Mouse (Mus musculus) hindbrain, embryonic 14.5 days (tissue): ENCODE data around the gene Haus4. TPM values are rescaled to one million over a fixed set of nuclear protein-coding genes. Genes with fewer than 3 reads are reported as not detected.

Source experiments
- ATAC-seq: fragments of 200-750 bp; cut with Nextera tagmentation; 2 replicates; pipeline ENCODE4 v1.8.0; 2017; ENCODE audit warnings: moderate number of reproducible peaks, mild to moderate bottlenecking, moderate TSS enrichment, moderate library complexity; ENCODE audit not compliant: low FRiP score
- DNase-seq: peaks from one replicate; pipeline ENCODE4 v3.0.0-alpha.2; 2015; ENCODE audit warnings: low spot score
- H3K27ac ChIP-seq: fragments of 300-500 bp; sonication (generic); 2 replicates; pipeline ENCODE4 v1.5.1; 2014; ENCODE audit warnings: mild to moderate bottlenecking, moderate library complexity
- H3K27me3 ChIP-seq: fragments of 300-500 bp; sonication (generic); 2 replicates; pipeline ENCODE4 v1.6.1; 2014; ENCODE audit warnings: mild to moderate bottlenecking, low read length, mixed read lengths; ENCODE audit not compliant: control insufficient read depth, insufficient read depth
- H3K36me3 ChIP-seq: fragments of 300-500 bp; sonication (generic); replicated peaks from 2 replicates; pipeline ENCODE4 v1.6.1; 2014; ENCODE audit not compliant: control insufficient read depth, insufficient read depth
- H3K4me1 ChIP-seq: fragments of 300-500 bp; sonication (generic); replicated peaks from 2 replicates; pipeline ENCODE4 v1.6.1; 2014; ENCODE audit warnings: antibody characterized with exemption, low read length, mixed read lengths; ENCODE audit not compliant: control insufficient read depth, insufficient read depth
- H3K4me2 ChIP-seq: fragments of 300-500 bp; sonication (generic); replicated peaks from 2 replicates; pipeline ENCODE4 v1.6.1; 2014; ENCODE audit warnings: mild to moderate bottlenecking, moderate library complexity
- H3K4me3 ChIP-seq: fragments of 300-500 bp; sonication (generic); replicated peaks from 2 replicates; pipeline ENCODE4 v1.5.1; 2014; ENCODE audit warnings: mild to moderate bottlenecking, low read length
- H3K9ac ChIP-seq: fragments of 300-500 bp; sonication (generic); 2 replicates; pipeline ENCODE4 v1.6.1; 2014
- H3K9me3 ChIP-seq: fragments of 300-500 bp; sonication (generic); 2 replicates; pipeline ENCODE4 v1.6.1; 2016; ENCODE audit warnings: low read length; ENCODE audit not compliant: control insufficient read depth
- WGBS: fragments of 180-500 bp; shearing (Covaris S2); extraction: QIAGEN DNeasy Blood & Tissue Kit; methylation state at CpG from one replicate; pipeline ENCODE4 v1.1.7; 2014; 5-methylcytosine and 5-hydroxymethylcytosine counted together
- polyA plus RNA-seq: library from polyadenylated mRNA; unstranded; fragments of >200 nt; fragmentation: Nextera tagmentation; extraction: Ambion mirVana; gene quantifications from 2 replicates; pipeline ENCODE4 v1.2.1, GENCODE M21; 2014

The Haus4 gene
- polyA plus RNA-seq, 1 experiment from 2014 or later, result 15.3 TPM

DNA sequence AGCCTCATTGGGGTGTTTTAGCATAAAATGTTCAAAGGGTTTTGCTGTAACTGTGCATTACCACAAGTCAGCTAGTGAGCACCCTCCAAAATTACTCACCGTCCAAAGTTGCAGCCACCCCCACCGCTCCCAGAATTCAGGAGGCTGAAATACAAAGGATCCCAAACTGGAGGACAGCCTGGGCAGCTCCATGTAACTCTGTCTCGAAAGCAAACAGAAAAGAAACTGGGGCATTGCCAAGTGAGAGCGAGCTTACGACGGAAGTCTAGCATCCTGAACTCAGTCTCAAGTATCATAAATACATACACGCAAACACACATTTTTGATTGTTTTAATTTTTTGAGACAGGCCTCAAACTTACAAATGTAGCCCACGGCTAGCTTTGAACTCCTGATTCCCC lies 2.9 kb upstream of the Haus4 start:
- Histone ChIP-seq H3K9me3 (no peaks in the 10 kb centered on the region), H3K4me2 (no peak overlapping the region), H3K36me3 (no peaks in the 10 kb centered on the region), H3K9ac (no peak overlapping the region), H3K27ac (no peak overlapping the region), H3K27me3 (no peaks in the 10 kb centered on the region), H3K4me1 (0 out of 2 replicates have a peak, but pooled peaks cover 6% of the 10 kb centered on the region), H3K4me3 (no peak overlapping the region)
- WGBS, result 78% methylated on average over 8 of the region's 8 CpGs
- DNase-seq (no peak), ATAC-seq (no peak)

DNA sequence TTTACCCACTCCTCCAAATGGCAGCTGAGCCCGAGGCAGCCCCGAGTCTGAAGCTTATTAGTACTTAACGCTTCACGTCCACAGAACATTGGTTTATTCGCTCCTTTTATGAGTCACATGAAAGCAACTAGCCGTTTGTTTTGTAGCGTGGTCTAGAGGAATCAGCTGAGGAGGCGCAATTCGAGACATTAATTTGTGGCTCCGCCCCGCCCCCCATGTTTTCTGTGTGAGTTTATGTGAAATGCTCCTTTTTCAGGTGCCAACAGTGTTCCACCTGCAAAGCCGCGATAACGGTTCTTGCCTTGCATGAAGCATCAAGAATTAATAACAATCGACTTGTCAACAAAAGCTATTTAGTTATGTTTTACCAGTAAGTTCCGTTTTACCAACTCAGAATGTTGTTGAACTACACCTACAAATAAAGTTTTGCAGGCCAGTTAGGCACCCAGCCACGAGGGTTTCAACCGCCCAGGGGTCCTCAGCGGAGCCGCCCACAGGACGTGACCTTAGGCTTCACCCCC lies 902 bp downstream of the Haus4 start:
- Histone ChIP-seq H3K9me3 (no peaks in the 10 kb centered on the region), H3K4me2 (peak overlapping the region; percentile 82), H3K36me3 (0 out of 2 replicates have a peak, but pooled peaks cover 9% of the 10 kb centered on the region), H3K27me3 (no peaks in the 10 kb centered on the region), H3K4me1 (0 out of 2 replicates have a peak, but pooled peaks cover 6% of the 10 kb centered on the region), H3K27ac (no peak overlapping the region), H3K9ac (peak overlapping the region; percentile 60), H3K4me3 (peak overlapping the region; percentile 49)
- WGBS, result 4% methylated on average over 21 of the region's 21 CpGs
- DNase-seq, result peak; percentile 48
- ATAC-seq, result 0 out of 2 replicates have a peak, but pooled peaks have one; percentile 5

DNA sequence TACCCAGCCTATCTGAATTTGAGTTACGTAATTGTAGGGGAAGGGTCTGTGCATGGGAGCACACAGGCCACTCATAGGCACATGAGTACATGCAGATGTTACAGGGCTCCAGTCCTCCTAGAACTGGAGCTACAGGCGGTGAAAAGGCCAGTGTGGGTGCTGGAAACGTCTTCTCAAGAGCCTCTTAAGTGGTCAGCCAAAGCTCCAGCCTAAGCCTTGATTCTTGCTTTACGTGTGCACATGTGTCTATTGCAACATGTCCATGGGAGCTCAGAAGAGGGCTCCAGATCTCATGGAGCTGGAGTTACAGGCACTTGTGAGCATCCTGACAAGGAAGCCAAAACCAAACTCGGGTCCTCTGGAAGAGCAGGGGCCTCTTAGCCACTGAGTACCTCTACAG lies 9.7 kb downstream of the Haus4 start:
- no peak overlapping the region for H3K4me3 ChIP-seq
- no peak overlapping the region for H3K4me2 ChIP-seq
- DNase-seq, result no peak
- no peaks in the 10 kb centered on the region for H3K27me3 ChIP-seq
- H3K9me3 ChIP-seq, result no peaks in the 10 kb centered on the region
- no peak overlapping the region for H3K9ac ChIP-seq
- H3K27ac ChIP-seq, result no peak overlapping the region
- WGBS, result 93% methylated on average over 5 of the region's 5 CpGs
- H3K4me1 ChIP-seq, result no peaks in the 10 kb centered on the region
- no peak for ATAC-seq
- H3K36me3 ChIP-seq, result peaks cover 16% of the 10 kb centered on the region

DNA sequence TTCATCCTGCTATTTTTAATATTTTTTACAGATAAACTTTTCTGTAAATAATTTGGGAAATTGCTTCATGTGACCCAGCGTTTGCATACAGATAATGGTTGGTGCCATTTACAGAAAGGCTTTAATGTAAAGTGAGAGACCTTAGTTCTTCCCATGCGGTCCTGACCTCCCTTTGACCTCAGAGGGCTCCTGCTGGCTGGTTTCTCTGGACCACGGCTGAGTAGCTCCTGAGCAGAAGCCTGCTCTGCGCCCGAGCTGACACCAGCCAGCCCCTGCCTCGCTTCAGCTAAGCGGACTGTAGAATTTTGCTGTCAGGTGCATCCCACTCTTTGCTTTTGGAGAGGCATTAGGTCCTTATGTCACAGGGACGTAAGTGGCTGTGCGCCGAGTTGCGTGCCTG lies 13.6 kb downstream of the Haus4 start:
- H3K9me3 ChIP-seq, result no peaks in the 10 kb centered on the region

DNA sequence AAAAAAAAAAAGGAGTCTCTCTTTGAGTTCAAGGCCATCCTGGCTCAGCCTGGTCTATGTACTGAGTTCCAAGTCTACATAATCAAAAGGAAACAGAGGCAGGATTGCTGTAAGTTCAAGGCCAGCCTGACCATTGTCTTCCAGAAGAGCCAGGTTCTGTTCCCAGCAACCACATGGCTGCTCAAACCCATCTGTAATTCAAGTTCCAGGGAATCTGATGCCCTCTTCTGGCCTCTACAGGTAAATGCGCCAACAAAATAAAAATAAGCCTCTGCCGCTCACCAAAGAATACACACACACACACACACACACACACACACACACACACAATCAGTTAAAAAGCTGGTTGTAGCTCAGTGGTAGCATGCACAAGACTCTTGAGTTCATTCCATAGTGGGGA lies 15.8 kb downstream of the Haus4 start:
- Histone ChIP-seq H3K27ac (no peak overlapping the region), H3K9ac (no peak overlapping the region), H3K36me3 (0 out of 2 replicates have a peak, but pooled peaks cover 3% of the 10 kb centered on the region)

More for the DNA sequence above, 13.6 kb downstream of the Haus4 start:
- Histone ChIP-seq H3K9ac (no peak overlapping the region), H3K4me1 (no peaks in the 10 kb centered on the region), H3K4me3 (no peak overlapping the region), H3K27me3 (no peaks in the 10 kb centered on the region), H3K27ac (no peak overlapping the region), H3K36me3 (0 out of 2 replicates have a peak, but pooled peaks cover 3% of the 10 kb centered on the region), H3K4me2 (no peak overlapping the region)
- no peak for DNase-seq
- WGBS, result 50% methylated on average over 11 of the region's 11 CpGs
- ATAC-seq, result no peak

DNA sequence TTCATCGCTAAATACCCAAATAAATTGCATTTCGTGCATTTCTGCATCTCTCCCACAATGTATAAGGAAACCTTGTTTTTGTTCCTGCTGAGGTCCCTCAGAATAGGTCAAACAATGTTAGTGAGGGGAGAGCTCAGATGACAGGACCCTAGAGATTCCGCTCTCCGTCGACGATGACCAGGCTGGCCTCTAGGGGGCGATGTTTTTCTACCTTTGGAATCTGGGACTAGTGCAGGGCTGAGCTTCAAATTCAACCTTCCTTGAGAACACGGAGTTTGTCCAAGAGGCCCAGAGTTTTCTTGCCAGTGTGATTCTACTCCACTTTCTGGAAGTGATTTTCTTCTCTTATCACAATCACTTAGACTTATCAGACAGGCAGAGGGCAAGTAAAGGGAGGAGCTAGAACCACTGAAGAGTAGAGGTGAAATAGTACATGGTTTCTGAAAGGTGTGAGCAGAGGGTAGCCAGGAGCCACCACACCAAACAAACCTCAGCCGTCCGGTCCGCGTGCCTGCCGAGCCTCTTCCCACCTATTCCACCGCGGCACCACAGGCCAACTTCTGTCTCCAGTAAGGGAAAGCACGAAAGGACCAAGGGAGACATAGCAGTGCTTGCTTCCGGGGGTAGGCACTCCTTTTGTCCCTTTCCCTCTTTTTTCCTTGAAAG lies 25.8 kb downstream of the Haus4 start:
- H3K9ac ChIP-seq, result no peak overlapping the region
- DNase-seq (peak; percentile 90), ATAC-seq (peak; percentile 73)
- no peaks in the 10 kb centered on the region for H3K36me3 ChIP-seq
- no peaks in the 10 kb centered on the region for H3K9me3 ChIP-seq
- 12% methylated on average over 17 of the region's 17 CpGs for WGBS
- H3K27ac ChIP-seq, result no peak overlapping the region
- no peak overlapping the region for H3K4me3 ChIP-seq
- no peaks in the 10 kb centered on the region; the same call in none of the 2 replicates for H3K4me1 ChIP-seq
- H3K27me3 ChIP-seq, result no peaks in the 10 kb centered on the region
- 0 out of 2 replicates have a peak overlapping the region, but pooled peaks have one; percentile 73 for H3K4me2 ChIP-seq

More for the DNA sequence above, 15.8 kb downstream of the Haus4 start:
- no peaks in the 10 kb centered on the region for H3K27me3 ChIP-seq
- ATAC-seq (no peak), DNase-seq (no peak)
- no peaks in the 10 kb centered on the region for H3K4me1 ChIP-seq
- WGBS, result 100% methylated on average over 2 of the region's 2 CpGs
- H3K4me2 ChIP-seq, result no peak overlapping the region
- H3K4me3 ChIP-seq, result no peak overlapping the region
- H3K9me3 ChIP-seq, result no peaks in the 10 kb centered on the region

DNA sequence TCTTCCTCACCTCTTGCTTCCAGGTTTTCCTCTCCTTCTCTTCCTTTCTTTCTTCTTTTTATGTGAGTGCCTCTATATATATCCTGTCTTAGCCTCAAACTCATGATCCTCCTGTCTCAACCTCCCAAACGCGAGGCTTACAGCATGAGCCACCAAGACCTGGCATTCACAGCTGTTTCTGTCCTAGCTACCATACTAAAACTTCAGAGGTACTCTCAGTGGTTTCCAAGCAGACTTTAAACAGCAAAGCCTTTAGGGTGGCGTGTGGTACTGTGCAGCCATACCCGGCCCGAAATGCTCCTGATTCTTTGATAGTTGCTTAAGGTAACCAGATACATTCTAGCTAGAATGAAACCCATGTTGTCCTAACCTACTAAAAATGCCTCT lies 26.4 kb downstream of the Haus4 start:
- Histone ChIP-seq H3K9ac (peak overlapping the region; percentile 71; the same call in 1 of the 2 replicates), H3K4me3 (no peak overlapping the region)
- whole genome bisulfite sequencing, result 27% methylated on average over 5 of the region's 5 CpGs

DNA sequence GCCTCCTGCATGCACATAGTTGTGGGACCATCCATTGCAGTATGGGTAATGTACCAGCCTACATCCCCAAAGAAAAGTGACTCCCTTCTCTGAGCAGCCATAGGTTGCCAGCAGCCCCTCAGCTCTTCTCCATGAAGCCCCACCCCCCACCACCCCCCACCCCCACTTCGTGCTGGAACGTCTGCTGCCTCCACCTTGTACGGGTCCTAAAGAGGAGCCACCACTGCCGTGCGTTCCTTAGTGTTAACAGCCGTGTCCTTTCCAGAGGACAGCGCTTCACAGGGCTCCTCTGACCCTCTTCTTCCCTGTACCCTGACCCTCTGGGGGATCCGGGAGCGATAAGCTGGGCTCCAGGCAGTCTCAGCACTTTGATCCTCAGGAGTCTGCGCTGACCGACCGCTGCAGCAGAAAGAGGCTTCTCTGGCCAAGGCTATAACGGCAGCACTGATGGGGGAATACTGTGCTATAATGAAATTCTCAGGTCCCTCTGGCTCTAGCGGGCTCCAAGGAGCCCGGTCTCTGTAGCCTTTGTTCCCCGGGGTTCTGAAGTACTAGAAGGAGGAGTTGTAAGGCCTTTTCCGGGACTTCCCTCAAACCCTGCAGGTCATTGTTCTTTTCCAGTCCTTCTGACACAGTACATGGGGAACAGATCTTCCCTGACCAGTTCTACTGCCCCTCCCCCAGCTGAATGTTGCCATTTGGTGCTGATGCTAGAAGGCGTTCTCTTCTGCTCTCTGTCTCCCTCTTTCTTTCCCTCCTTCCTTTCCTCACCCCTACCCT lies 27.0 kb downstream of the Haus4 start:
- no peaks in the 10 kb centered on the region for H3K9me3 ChIP-seq

More for the DNA sequence above, 26.4 kb downstream of the Haus4 start:
- peak; percentile 21; the same call in 1 of the 2 replicates for ATAC-seq
- Histone ChIP-seq H3K9me3 (no peaks in the 10 kb centered on the region), H3K27ac (peak overlapping the region; percentile 87), H3K36me3 (no peaks in the 10 kb centered on the region), H3K4me2 (peak overlapping the region; percentile 73), H3K4me1 (no peaks in the 10 kb centered on the region; the same call in none of the 2 replicates), H3K27me3 (no peaks in the 10 kb centered on the region)
- no peak for DNase-seq

DNA sequence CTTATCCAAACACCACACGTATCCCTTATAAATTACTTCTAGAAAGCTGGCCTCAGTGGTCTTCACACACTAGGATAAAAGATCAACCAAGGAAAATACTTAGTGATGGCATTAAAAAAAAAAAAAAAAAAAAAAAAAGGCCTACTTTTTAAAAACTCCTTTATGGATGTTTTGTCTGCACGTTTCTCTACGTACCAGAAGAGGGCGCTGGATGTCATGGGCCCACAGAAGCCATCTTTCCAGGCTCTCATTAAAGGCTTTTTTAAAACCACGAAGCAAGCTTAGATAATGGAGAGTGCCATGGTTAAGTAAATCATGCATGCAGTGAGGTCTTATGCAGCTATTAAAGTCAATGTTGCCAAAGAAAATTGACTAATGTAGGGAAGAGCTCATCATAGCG lies 30.8 kb downstream of the Haus4 start:
- Histone ChIP-seq H3K36me3 (no peaks in the 10 kb centered on the region), H3K27ac (no peak overlapping the region), H3K27me3 (no peaks in the 10 kb centered on the region), H3K4me2 (no peak overlapping the region), H3K9me3 (no peaks in the 10 kb centered on the region), H3K9ac (no peak overlapping the region), H3K4me3 (no peak overlapping the region), H3K4me1 (no peaks in the 10 kb centered on the region; the same call in none of the 2 replicates)
- 21% methylated on average over 6 of the region's 6 CpGs for WGBS
- DNase-seq (no peak), ATAC-seq (no peak)

More for the DNA sequence above, 27.0 kb downstream of the Haus4 start:
- Histone ChIP-seq H3K27ac (peak overlapping the region; percentile 87), H3K27me3 (no peaks in the 10 kb centered on the region), H3K4me2 (peak overlapping the region; percentile 73), H3K4me3 (peak overlapping the region; percentile 39), H3K9ac (peak overlapping the region; percentile 71), H3K36me3 (no peaks in the 10 kb centered on the region), H3K4me1 (no peaks in the 10 kb centered on the region; the same call in none of the 2 replicates)
- ATAC-seq (peak; percentile 83), DNase-seq (peak; percentile 46)
- WGBS, result under 1% methylated on average over 18 of the region's 18 CpGs
